Comparison of ENCODE assay signal across 16 mouse cellular contexts in the genomic region with DNA sequence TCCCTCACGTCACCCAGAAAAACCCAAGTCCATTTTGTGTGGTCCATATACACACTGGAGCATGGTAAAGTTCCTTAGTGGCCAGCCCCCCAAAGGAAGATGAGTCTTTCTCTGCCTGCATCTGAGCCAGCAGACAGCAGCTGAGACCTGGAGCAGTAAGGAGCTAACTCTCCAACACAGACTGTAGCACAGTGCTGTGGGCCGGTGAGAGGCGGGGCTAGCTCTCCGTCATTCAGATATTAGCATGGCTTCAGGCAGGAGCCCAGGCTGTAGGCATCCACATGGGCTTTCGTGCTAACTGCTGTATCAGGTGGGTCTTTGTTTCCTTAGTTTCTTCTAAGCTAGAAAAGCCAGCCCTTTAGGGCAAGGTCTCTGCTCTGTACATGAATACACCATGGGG. TPM values are rescaled to one million over a fixed set of nuclear protein-coding genes. Genes with fewer than 3 reads are reported as not detected.
DNase-seq lines count a peak whose midpoint lies in the region; ATAC-seq and TF ChIP-seq lines count a peak whose summit lies in the region.
"Had no signal": no experiment of that assay in that cellular context is flagged by ENCODE, and none has a peak within 500 bp of the region (broad histone marks: within the 10 kb centered on the region; RNA-seq: fewer than 3 reads in every experiment).

No protein-coding gene starts in this region.

- no peak for TF ChIP-seq CTCF in lung, embryonic 14.5 days (IDR thresholded peaks at IDR 0.05; ENCODE audit: low read depth)

- H3K27ac ChIP-seq in lung, embryonic 14.5 days (ENCODE audit: low read depth): no peak overlapping the region
- no peak overlapping the region for H3K27ac ChIP-seq in hindbrain, embryonic 14.5 days
- H3K27ac ChIP-seq in midbrain, embryonic 16.5 days (ENCODE audit: low read length): no peak overlapping the region
- H3K27ac ChIP-seq: embryonic facial prominence, embryonic 12.5 days; liver, embryonic 12.5 days had no signal

- no peak overlapping the region for H3K4me2 ChIP-seq in lung, embryonic 14.5 days
- H3K4me2 ChIP-seq in hindbrain, embryonic 14.5 days (replicated peaks): no peak overlapping the region
- no peak overlapping the region for H3K4me2 ChIP-seq in midbrain, embryonic 16.5 days (ENCODE audit: low read length)
- H3K4me2 ChIP-seq: embryonic facial prominence, embryonic 12.5 days; heart, embryonic 12.5 days; liver, embryonic 12.5 days had no signal

- H3K27me3 ChIP-seq in lung, embryonic 14.5 days (ENCODE audit: insufficient read depth, low read length): no peaks in the 10 kb centered on the region
- no peaks in the 10 kb centered on the region for H3K27me3 ChIP-seq in hindbrain, embryonic 14.5 days (ENCODE audit: control insufficient read depth, insufficient read depth, low read length)
- no peaks in the 10 kb centered on the region for H3K27me3 ChIP-seq in midbrain, embryonic 16.5 days (ENCODE audit: control insufficient read depth, insufficient read depth, low read depth, low read length)
- H3K27me3 ChIP-seq: heart, embryonic 12.5 days; liver, embryonic 12.5 days had no signal

- H3K4me1 ChIP-seq in lung, embryonic 14.5 days (ENCODE audit: insufficient read depth): no peaks in the 10 kb centered on the region
- no peaks in the 10 kb centered on the region for H3K4me1 ChIP-seq in hindbrain, embryonic 14.5 days (replicated peaks; ENCODE audit: control insufficient read depth, insufficient read depth, low read length)
- no peaks in the 10 kb centered on the region for H3K4me1 ChIP-seq in midbrain, embryonic 16.5 days (ENCODE audit: control insufficient read depth, insufficient read depth, low read length)
- H3K4me1 ChIP-seq: heart, embryonic 12.5 days had no signal

- WGBS in lung, embryonic 14.5 days: 44% methylated on average over 5 of the region's 5 CpGs
- WGBS in hindbrain, embryonic 14.5 days: 31% methylated on average over 5 of the region's 5 CpGs
- WGBS in midbrain, embryonic 16.5 days: 51% methylated on average over 5 of the region's 5 CpGs

- peak; percentile 52; the same call in 1 of the 2 replicates for ATAC-seq in lung, embryonic 14.5 days (ENCODE audit: insufficient read depth)
- ATAC-seq in hindbrain, embryonic 14.5 days (ENCODE audit: low FRiP score): 0 out of 2 replicates have a peak, but pooled peaks have one; percentile 59
- 0 out of 2 replicates have a peak, but pooled peaks have one; percentile 48 for ATAC-seq in midbrain, embryonic 16.5 days
- ATAC-seq: CD4-positive, CD25-positive, alpha-beta regulatory T cell, adult 4 months; liver, embryonic 12.5 days had no signal

- no peak for DNase-seq in lung, embryonic 14.5 days
- no peak for DNase-seq in lung, postnatal 10 days
- DNase-seq in embryo, embryonic 9.5 days (ENCODE audit: extremely low spot score): peak; percentile 8
- DNase-seq in hindbrain, embryonic 14.5 days (ENCODE audit: low spot score): no peak
- no peak for DNase-seq in heart, postnatal 4 days
- no peak for DNase-seq in cerebellum, adult 11-12 months
- DNase-seq in layer of hippocampus, postnatal 36 days: no peak
- DNase-seq: adrenal gland, postnatal 10 days; kidney, postnatal 14 days; lung, postnatal 36 days; right cerebral cortex, postnatal 14 days had no signal

- H3K9me3 ChIP-seq in lung, embryonic 14.5 days (ENCODE audit: low read depth, low read length): no peaks in the 10 kb centered on the region
- H3K9me3 ChIP-seq in hindbrain, embryonic 14.5 days (ENCODE audit: control insufficient read depth, low read length): no peaks in the 10 kb centered on the region
- H3K9me3 ChIP-seq in midbrain, embryonic 16.5 days (replicated peaks; ENCODE audit: control insufficient read depth, low read length, poor library complexity, severe bottlenecking): no peaks in the 10 kb centered on the region
- H3K9me3 ChIP-seq: embryonic facial prominence, embryonic 12.5 days; heart, embryonic 12.5 days; liver, embryonic 12.5 days had no signal

- no peaks in the 10 kb centered on the region for H3K36me3 ChIP-seq in lung, embryonic 14.5 days (ENCODE audit: insufficient read depth)
- no peaks in the 10 kb centered on the region for H3K36me3 ChIP-seq in hindbrain, embryonic 14.5 days (replicated peaks; ENCODE audit: control insufficient read depth, insufficient read depth)
- H3K36me3 ChIP-seq in midbrain, embryonic 16.5 days (ENCODE audit: control insufficient read depth, insufficient read depth, low read length): no peaks in the 10 kb centered on the region
- H3K36me3 ChIP-seq: embryonic facial prominence, embryonic 12.5 days; heart, embryonic 12.5 days; liver, embryonic 12.5 days had no signal

- H3K9ac ChIP-seq in lung, embryonic 14.5 days: no peak overlapping the region
- H3K9ac ChIP-seq in hindbrain, embryonic 14.5 days: no peak overlapping the region
- no peak overlapping the region for H3K9ac ChIP-seq in midbrain, embryonic 16.5 days (ENCODE audit: low read depth, low read length)
- H3K9ac ChIP-seq: embryonic facial prominence, embryonic 12.5 days; heart, embryonic 12.5 days; liver, embryonic 12.5 days had no signal

- no peak overlapping the region for H3K4me3 ChIP-seq in lung, embryonic 14.5 days (ENCODE audit: low read depth, low read length)
- H3K4me3 ChIP-seq in hindbrain, embryonic 14.5 days (replicated peaks; ENCODE audit: low read length): no peak overlapping the region
- H3K4me3 ChIP-seq in midbrain, embryonic 16.5 days (ENCODE audit: low read depth, low read length): no peak overlapping the region
- H3K4me3 ChIP-seq: embryonic facial prominence, embryonic 12.5 days; heart, embryonic 12.5 days; liver, embryonic 12.5 days had no signal

RNA-seq across cellular contexts. Expression of a gene that starts 6.1 kb away (rescaled TPM):
- polyA plus RNA-seq in lung, embryonic 14.5 days (2014; fragmentation: Nextera tagmentation; extraction: Ambion mirVana): 0.09 TPM in 1 of 2 replicates, not detected in the other
- polyA plus RNA-seq in hindbrain, embryonic 14.5 days (2014; fragmentation: Nextera tagmentation; extraction: Ambion mirVana): 0.08 TPM in 1 of 2 replicates, not detected in the other
- polyA plus RNA-seq in midbrain, embryonic 16.5 days (2015; fragmentation: Nextera tagmentation; extraction: Ambion mirVana): 0.08 and 0.15 TPM in 2 replicates
- total RNA-seq in heart, postnatal 4 days (2021): under 1 TPM; 0.32 to 0.41 TPM
- total RNA-seq in layer of hippocampus, postnatal 36 days (2021): under 1 TPM; 0.27 to 0.30 TPM

RNA-seq across cellular contexts. Expression of a gene that starts 60.0 kb away (rescaled TPM):
- polyA plus RNA-seq in lung, embryonic 14.5 days (2014; fragmentation: Nextera tagmentation; extraction: Ambion mirVana): 30.1 TPM in 2 replicates
- 44.8 and 48.0 TPM in 2 replicates for polyA plus RNA-seq in hindbrain, embryonic 14.5 days (2014; fragmentation: Nextera tagmentation; extraction: Ambion mirVana)
- 40.4 and 45.1 TPM in 2 replicates for polyA plus RNA-seq in midbrain, embryonic 16.5 days (2015; fragmentation: Nextera tagmentation; extraction: Ambion mirVana)
- total RNA-seq in heart, postnatal 4 days (2021): 10 to 100 TPM; 87.7 to 90.2 TPM
- 10 to 100 TPM; 64.9 to 67.7 TPM for total RNA-seq in layer of hippocampus, postnatal 36 days (2021)
